Mouse (Mus musculus) midbrain, embryonic 14.5 days (tissue): ENCODE data around the gene Adgb. TPM values are rescaled to one million over a fixed set of nuclear protein-coding genes. Genes with fewer than 3 reads are reported as not detected.

Experiments used
- ATAC-seq: fragments of 200-750 bp; cut with Nextera tagmentation; 2 replicates; pipeline ENCODE4 v1.8.0; 2017; ENCODE audit warnings: moderate number of reproducible peaks, moderate library complexity; ENCODE audit not compliant: low FRiP score, low TSS enrichment
- DNase-seq: peaks from one replicate; pipeline ENCODE4 v3.0.0-alpha.2; 2015
- H3K27ac ChIP-seq: fragments of 300-500 bp; sonication (generic); replicated peaks from 2 replicates; pipeline ENCODE4 v1.5.1; 2014; ENCODE audit warnings: mild to moderate bottlenecking, low read depth, low read length, moderate library complexity
- H3K27me3 ChIP-seq: fragments of 300-500 bp; sonication (generic); 2 replicates; pipeline ENCODE4 v1.6.1; 2014; ENCODE audit warnings: low read length, control low read depth, mixed read lengths; ENCODE audit not compliant: control insufficient read depth, insufficient read depth
- H3K36me3 ChIP-seq: fragments of 300-500 bp; sonication (generic); 2 replicates; pipeline ENCODE4 v1.6.1; 2014; ENCODE audit warnings: low read length, control low read depth; ENCODE audit not compliant: control insufficient read depth, insufficient read depth
- H3K4me1 ChIP-seq: fragments of 300-500 bp; sonication (generic); 2 replicates; pipeline ENCODE4 v1.6.1; 2014; ENCODE audit warnings: mild to moderate bottlenecking, antibody characterized with exemption, low read length, control low read depth; ENCODE audit not compliant: control insufficient read depth, insufficient read depth
- H3K4me2 ChIP-seq: fragments of 300-500 bp; sonication (generic); 2 replicates; pipeline ENCODE4 v1.6.1; 2014; ENCODE audit warnings: mild to moderate bottlenecking, low read length, moderate library complexity
- H3K4me3 ChIP-seq: fragments of 300-500 bp; sonication (generic); replicated peaks from 2 replicates; pipeline ENCODE4 v1.5.1; 2014; ENCODE audit warnings: low read depth, low read length
- H3K9ac ChIP-seq: fragments of 300-500 bp; sonication (generic); replicated peaks from 2 replicates; pipeline ENCODE4 v1.6.1; 2014; ENCODE audit warnings: mild to moderate bottlenecking, low read length, moderate library complexity
- H3K9me3 ChIP-seq: fragments of 300-500 bp; sonication (generic); 2 replicates; pipeline ENCODE4 v1.6.1; 2016; ENCODE audit warnings: low read length, control low read depth, mixed read lengths; ENCODE audit not compliant: control insufficient read depth
- WGBS: fragments of 180-500 bp; shearing (Covaris S2); extraction: QIAGEN DNeasy Blood & Tissue Kit; methylation state at CpG from one replicate; pipeline ENCODE4 v1.1.7; 2014; 5-methylcytosine and 5-hydroxymethylcytosine counted together
- polyA plus RNA-seq: library from polyadenylated mRNA; unstranded; fragments of >200 nt; fragmentation: Nextera tagmentation; extraction: Ambion mirVana; gene quantifications from 2 replicates; pipeline ENCODE4 v1.2.1, GENCODE M21; 2014

The Adgb gene
- polyA plus RNA-seq, 1 experiment from 2014 or later, result 0.36 TPM

DNA sequence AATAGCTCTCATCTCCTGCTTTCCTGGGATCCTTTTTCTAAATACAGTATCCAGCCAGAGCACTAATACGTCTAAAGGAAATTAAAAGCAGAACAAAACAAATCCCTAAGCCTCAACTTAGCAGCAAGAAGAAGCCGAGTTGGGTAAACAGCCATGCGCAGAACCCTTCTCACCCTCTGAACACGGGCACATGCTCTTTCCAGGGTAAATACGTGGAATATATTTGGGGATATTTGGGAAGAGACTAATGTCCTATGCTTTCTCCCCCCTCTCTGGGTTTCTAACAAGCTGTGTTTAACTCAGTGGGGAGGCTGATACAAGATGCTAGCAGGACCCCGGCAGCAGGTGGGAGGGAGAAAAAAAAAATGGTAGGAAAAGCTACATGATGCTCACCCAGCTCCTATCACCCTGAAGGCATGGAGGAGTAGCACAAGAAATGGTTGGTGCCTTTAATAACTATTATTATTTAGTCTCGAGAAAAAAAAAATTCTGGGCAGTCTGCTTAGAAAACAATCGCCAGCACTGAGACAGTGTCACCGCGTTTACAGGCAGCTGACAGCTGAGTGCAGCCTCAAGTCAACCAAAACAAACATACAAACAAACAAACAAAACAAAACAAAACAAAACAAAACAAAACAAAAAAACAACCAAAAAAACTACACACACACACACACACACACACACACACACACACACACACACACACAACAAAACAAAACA lies 151.6 kb downstream of the Adgb start:
- WGBS, result 37% methylated on average over 10 of the region's 10 CpGs
- H3K9ac ChIP-seq, result no peak overlapping the region
- peak; percentile 44 for DNase-seq

GRCm38 (mm10) chr10:10318086-10318485 lies 154.0 kb downstream of the Adgb start:
- DNase-seq (no peak), ATAC-seq (no peak)
- H3K27me3 ChIP-seq, result peaks cover 3% of the 10 kb centered on the region; the same call in 1 of the 2 replicates
- H3K4me1 ChIP-seq, result no peaks in the 10 kb centered on the region
- no peak overlapping the region for H3K4me2 ChIP-seq
- H3K27ac ChIP-seq, result no peak overlapping the region
- no peaks in the 10 kb centered on the region for H3K36me3 ChIP-seq
- H3K4me3 ChIP-seq, result no peak overlapping the region
- H3K9me3 ChIP-seq, result no peaks in the 10 kb centered on the region
- no peak overlapping the region for H3K9ac ChIP-seq
- 71% methylated on average over 3 of the region's 3 CpGs for WGBS

More for the DNA sequence above, 151.6 kb downstream of the Adgb start:
- H3K4me3 ChIP-seq, result no peak overlapping the region; the same call in 1 of the 2 replicates
- peaks cover 3% of the 10 kb centered on the region; the same call in 1 of the 2 replicates for H3K27me3 ChIP-seq
- H3K36me3 ChIP-seq, result no peaks in the 10 kb centered on the region
- peak overlapping the region; percentile 52 for H3K4me2 ChIP-seq
- no peak overlapping the region for H3K27ac ChIP-seq
- H3K9me3 ChIP-seq, result no peaks in the 10 kb centered on the region
- ATAC-seq, result peak; percentile 41; the same call in 1 of the 2 replicates
- no peaks in the 10 kb centered on the region for H3K4me1 ChIP-seq

- H3K9me3 ChIP-seq, result no peaks in the 10 kb centered on the region
- no peak overlapping the region for H3K27ac ChIP-seq
- ATAC-seq, result no peak
- H3K4me3 ChIP-seq, result no peak overlapping the region
- WGBS, result 89% methylated on average over 2 of the region's 2 CpGs
- no peak for DNase-seq
- H3K36me3 ChIP-seq, result no peaks in the 10 kb centered on the region
- H3K27me3 ChIP-seq, result peaks cover 3% of the 10 kb centered on the region; the same call in 1 of the 2 replicates
- H3K9ac ChIP-seq, result no peak overlapping the region
- H3K4me1 ChIP-seq, result no peaks in the 10 kb centered on the region
- H3K4me2 ChIP-seq, result no peak overlapping the region
These were observed 156.5 kb downstream of the Adgb start for GRCm38 (mm10) chr10:10315631-10316030.

DNA sequence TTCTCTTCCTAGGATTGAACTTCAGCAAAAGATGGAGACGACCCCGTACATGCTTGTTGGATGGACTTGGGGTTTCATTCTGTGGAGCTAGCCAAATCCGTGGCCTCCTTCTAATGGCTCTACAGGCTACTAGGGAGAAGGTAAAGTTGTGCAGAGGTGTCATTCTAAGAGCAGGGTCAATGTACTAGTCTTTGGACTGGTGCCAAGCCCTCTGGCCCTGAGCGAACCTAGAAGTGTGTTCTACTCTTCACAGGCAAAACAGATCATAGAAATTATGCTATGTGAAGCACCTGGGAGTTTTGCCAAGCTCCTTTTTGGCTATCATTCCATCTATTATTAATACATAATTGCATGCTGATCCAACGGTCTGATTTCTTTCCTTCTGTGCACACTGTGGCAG lies 157.6 kb downstream of the Adgb start:
- no peak overlapping the region for H3K9ac ChIP-seq
- ATAC-seq (no peak), DNase-seq (no peak)
- peaks cover 3% of the 10 kb centered on the region; the same call in 1 of the 2 replicates for H3K27me3 ChIP-seq
- H3K9me3 ChIP-seq, result no peaks in the 10 kb centered on the region
- 90% methylated on average over 5 of the region's 5 CpGs for WGBS
- no peak overlapping the region for H3K4me3 ChIP-seq
- no peaks in the 10 kb centered on the region for H3K36me3 ChIP-seq
- H3K4me2 ChIP-seq, result no peak overlapping the region
- H3K4me1 ChIP-seq, result no peaks in the 10 kb centered on the region
- H3K27ac ChIP-seq, result no peak overlapping the region

DNA sequence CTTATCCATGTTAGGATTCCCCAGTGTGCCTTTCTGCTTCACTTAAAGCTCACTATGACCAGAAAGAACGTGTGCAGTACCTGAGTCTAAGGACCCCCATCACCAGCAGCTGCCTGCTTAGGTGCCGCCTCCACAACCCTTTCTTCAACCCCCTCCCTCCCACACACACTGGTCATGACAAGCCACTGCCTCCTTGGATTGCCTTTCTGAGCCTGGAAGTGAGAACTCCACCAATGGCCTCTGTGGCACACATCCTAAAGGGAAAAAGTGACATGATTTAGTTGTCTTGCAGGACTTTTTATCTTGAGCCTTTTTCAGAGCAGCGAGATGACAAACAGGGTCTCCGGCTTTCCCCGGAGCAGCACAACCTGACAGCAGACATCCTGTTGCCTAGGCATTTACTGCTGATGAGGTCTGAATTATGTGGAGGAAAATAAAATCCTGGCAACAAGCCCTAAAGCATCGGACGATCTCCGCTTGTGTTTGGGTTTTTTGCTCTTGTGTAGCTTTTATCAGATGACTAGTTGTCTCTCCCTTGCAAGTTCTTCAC lies 162.2 kb downstream of the Adgb start:
- H3K36me3 ChIP-seq, result no peaks in the 10 kb centered on the region
- WGBS, result 84% methylated on average over 8 of the region's 8 CpGs
- no peaks in the 10 kb centered on the region for H3K27me3 ChIP-seq
- no peak overlapping the region for H3K4me3 ChIP-seq
- no peaks in the 10 kb centered on the region for H3K9me3 ChIP-seq
- no peak overlapping the region for H3K4me2 ChIP-seq
- H3K4me1 ChIP-seq, result no peaks in the 10 kb centered on the region
- H3K9ac ChIP-seq, result no peak overlapping the region
- no peak for DNase-seq
- ATAC-seq, result no peak
- H3K27ac ChIP-seq, result no peak overlapping the region

DNA sequence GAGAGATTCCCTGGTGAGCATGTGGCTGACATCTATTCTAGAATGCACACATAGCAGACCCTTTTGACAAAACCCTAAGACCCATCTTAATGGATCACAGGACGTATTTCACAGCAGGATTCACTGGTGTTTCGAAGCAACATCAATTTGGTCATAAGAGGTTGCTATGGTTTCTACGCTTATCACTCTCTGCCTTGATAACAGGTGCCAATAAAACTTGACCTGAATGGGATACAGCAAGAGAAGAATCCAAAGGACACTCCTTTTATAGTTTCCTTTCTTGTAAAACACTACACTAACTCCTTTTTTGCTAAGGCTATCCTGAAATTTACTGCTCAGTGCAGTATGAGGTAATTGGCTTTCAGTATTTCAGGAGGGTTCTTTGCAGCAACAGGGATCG lies 163.1 kb downstream of the Adgb start:
- Histone ChIP-seq H3K9ac (no peak overlapping the region), H3K4me1 (no peaks in the 10 kb centered on the region), H3K27me3 (no peaks in the 10 kb centered on the region), H3K4me3 (no peak overlapping the region), H3K9me3 (no peaks in the 10 kb centered on the region), H3K36me3 (no peaks in the 10 kb centered on the region), H3K27ac (no peak overlapping the region), H3K4me2 (no peak overlapping the region)
- 70% methylated on average over 4 of the region's 4 CpGs for WGBS
- ATAC-seq (no peak), DNase-seq (no peak)

GRCm38 (mm10) chr10:10307384-10307783 lies 164.7 kb downstream of the Adgb start:
- no peak overlapping the region for H3K4me3 ChIP-seq
- no peaks in the 10 kb centered on the region for H3K36me3 ChIP-seq
- H3K27me3 ChIP-seq, result no peaks in the 10 kb centered on the region
- DNase-seq (no peak), ATAC-seq (no peak)
- H3K4me1 ChIP-seq, result no peaks in the 10 kb centered on the region
- no peak overlapping the region for H3K4me2 ChIP-seq
- 94% methylated on average over 5 of the region's 5 CpGs for WGBS
- H3K9ac ChIP-seq, result no peak overlapping the region
- H3K9me3 ChIP-seq, result no peaks in the 10 kb centered on the region
- no peak overlapping the region for H3K27ac ChIP-seq

DNA sequence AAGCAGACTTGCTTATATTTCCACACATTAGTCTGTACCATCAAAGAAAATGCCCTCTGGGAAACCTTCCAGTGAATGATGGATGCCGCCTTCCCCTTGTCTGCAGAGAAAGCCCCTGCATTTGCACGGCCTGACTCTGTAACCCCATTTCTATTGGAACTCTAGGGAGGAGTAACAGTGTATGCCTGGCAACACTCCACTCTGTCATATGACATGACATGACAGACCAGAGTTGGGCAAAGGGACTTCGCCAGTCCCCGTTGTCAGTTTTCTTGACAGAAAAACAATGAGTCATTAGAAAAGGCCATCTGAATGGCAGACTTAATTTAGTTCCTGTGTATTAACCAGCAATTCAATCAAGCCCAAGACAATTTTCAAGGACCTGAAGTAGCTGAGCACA lies 167.8 kb downstream of the Adgb start:
- Histone ChIP-seq H3K4me3 (no peak overlapping the region), H3K9me3 (no peaks in the 10 kb centered on the region), H3K36me3 (no peaks in the 10 kb centered on the region), H3K27me3 (no peaks in the 10 kb centered on the region), H3K4me1 (no peaks in the 10 kb centered on the region), H3K27ac (no peak overlapping the region), H3K4me2 (no peak overlapping the region), H3K9ac (no peak overlapping the region)
- ATAC-seq, result no peak
- DNase-seq, result no peak
- WGBS, result 74% methylated on average over 4 of the region's 4 CpGs

DNA sequence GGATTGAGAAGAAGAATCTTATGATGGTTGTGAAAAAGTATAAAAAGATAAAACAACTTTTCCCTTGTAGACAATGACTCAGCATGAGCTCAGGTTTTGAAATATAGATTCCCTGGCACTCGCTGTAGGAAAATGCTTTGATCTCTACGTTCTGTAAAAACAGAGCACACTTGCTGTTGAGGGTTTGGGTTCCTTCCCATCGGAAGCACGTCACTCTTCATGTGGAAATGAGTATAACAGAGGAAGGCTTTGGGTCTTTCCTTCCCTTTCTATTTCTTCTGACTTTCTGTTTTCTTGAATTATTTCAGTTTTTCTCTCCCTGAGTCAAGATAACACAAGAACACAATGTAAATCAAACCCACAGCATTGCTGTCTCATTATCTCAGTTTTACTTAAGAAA lies 170.4 kb downstream of the Adgb start:
- Histone ChIP-seq H3K4me1 (no peaks in the 10 kb centered on the region), H3K27me3 (no peaks in the 10 kb centered on the region), H3K9me3 (no peaks in the 10 kb centered on the region), H3K27ac (no peak overlapping the region), H3K4me3 (no peak overlapping the region), H3K36me3 (no peaks in the 10 kb centered on the region), H3K9ac (no peak overlapping the region), H3K4me2 (no peak overlapping the region)
- ATAC-seq (no peak), DNase-seq (no peak)
- WGBS, result 6% methylated on average over 4 of the region's 4 CpGs
